Mouse (Mus musculus): ENCODE results near the gene Il7r.
"Not testable (repeated sequence)": the region's sequence is repeated elsewhere in the genome, so short reads cannot be mapped to it uniquely, and the experiment has no call there.

Gene Il7r

GRCm38 (mm10) chr15:9530076-9530475 lies at the start of gene Il7r:
Il7r (minus strand) TSS chr15:9530176.
- DNase-seq: no peak

GRCm38 (mm10) chr15:9577303-9577702 lies 47.3 kb upstream of the Il7r start:
- DNase-seq: no peak

GRCm38 (mm10) chr15:9574796-9575195 lies 44.8 kb upstream of the Il7r start:
- DNase-seq: no peak

- DNase-seq: no peak
Observed at GRCm38 (mm10) chr15:9573361-9573760, 43.4 kb upstream of the Il7r start.

GRCm38 (mm10) chr15:9572664-9573063 lies 42.7 kb upstream of the Il7r start:
- DNase-seq: no peak

GRCm38 (mm10) chr15:9571896-9572295 lies 41.9 kb upstream of the Il7r start:
- no peak for DNase-seq

- no peak for DNase-seq
Observed at GRCm38 (mm10) chr15:9567316-9567715, 37.3 kb upstream of the Il7r start.

GRCm38 (mm10) chr15:9565396-9565795 lies 35.4 kb upstream of the Il7r start:
- DNase-seq: no peak

GRCm38 (mm10) chr15:9564156-9564555 lies 34.2 kb upstream of the Il7r start:
- DNase-seq: no peak

- DNase-seq: not testable (repeated sequence)
Observed at GRCm38 (mm10) chr15:9557264-9557663, 27.3 kb upstream of the Il7r start.

- DNase-seq: no peak
Observed at GRCm38 (mm10) chr15:9548951-9549350, 19.0 kb upstream of the Il7r start.

- DNase-seq: no peak
Observed at GRCm38 (mm10) chr15:9535200-9535599, 5.2 kb upstream of the Il7r start.

- DNase-seq: no peak
Observed at GRCm38 (mm10) chr15:9533356-9533902, 3.5 kb upstream of the Il7r start.

GRCm38 (mm10) chr15:9529646-9530045 lies 330 bp downstream of the Il7r start:
- no peak for DNase-seq

- DNase-seq: no peak
Observed at GRCm38 (mm10) chr15:9528186-9528935, 1.6 kb downstream of the Il7r start.

GRCm38 (mm10) chr15:9526412-9526811 lies 3.6 kb downstream of the Il7r start:
- DNase-seq: no peak

- DNase-seq: no peak
Observed at GRCm38 (mm10) chr15:9524907-9525306, 5.1 kb downstream of the Il7r start.

GRCm38 (mm10) chr15:9523956-9524355 lies 6.0 kb downstream of the Il7r start:
- DNase-seq: no peak

- no peak for DNase-seq
Observed at GRCm38 (mm10) chr15:9523059-9523458, 6.9 kb downstream of the Il7r start.

GRCm38 (mm10) chr15:9492077-9492476 lies 37.9 kb downstream of the Il7r start:
- DNase-seq: no peak

- no peak for DNase-seq
Observed at GRCm38 (mm10) chr15:9489417-9490118, 40.4 kb downstream of the Il7r start.

GRCm38 (mm10) chr15:9473188-9473587 lies 56.8 kb downstream of the Il7r start:
- no peak for DNase-seq

GRCm38 (mm10) chr15:9472618-9473017 lies 57.4 kb downstream of the Il7r start:
- DNase-seq: no peak

GRCm38 (mm10) chr15:9472167-9472566 lies 57.8 kb downstream of the Il7r start:
- DNase-seq: no peak
